Mouse (Mus musculus) midbrain, embryonic 11.5 days (tissue): ENCODE results near the gene Plekhm3. TPM values are rescaled to one million over a fixed set of nuclear protein-coding genes. Genes with fewer than 3 reads are reported as not detected.

Source experiments
- ATAC-seq: fragments of 200-750 bp; cut with Nextera tagmentation; 2 replicates; pipeline ENCODE4 v1.8.0; 2017; ENCODE audit warnings: moderate TSS enrichment, moderate library complexity; ENCODE audit not compliant: low FRiP score
- DNase-seq: peaks from one replicate; pipeline ENCODE4 v3.0.0; 2015; ENCODE audit warnings: low spot score; ENCODE audit errors: missing footprints
- H3K27ac ChIP-seq: fragments of 300-500 bp; sonication (generic); 2 replicates; pipeline ENCODE4 v1.5.1; 2014; ENCODE audit warnings: low read depth, low read length
- H3K27me3 ChIP-seq: fragments of 300-500 bp; sonication (generic); 2 replicates; pipeline ENCODE4 v1.6.1; 2014; ENCODE audit warnings: mild to moderate bottlenecking, low read length, moderate library complexity, mixed read lengths; ENCODE audit not compliant: control insufficient read depth, insufficient read depth
- H3K36me3 ChIP-seq: fragments of 300-500 bp; sonication (generic); 2 replicates; pipeline ENCODE4 v1.6.1; 2014; ENCODE audit warnings: mild to moderate bottlenecking, low read length, moderate library complexity, mixed read lengths; ENCODE audit not compliant: control insufficient read depth, insufficient read depth
- H3K4me1 ChIP-seq: fragments of 300-500 bp; sonication (generic); 2 replicates; pipeline ENCODE4 v1.6.1; 2014; ENCODE audit warnings: low read length; ENCODE audit not compliant: control insufficient read depth, insufficient read depth
- H3K4me2 ChIP-seq: fragments of 300-500 bp; sonication (generic); 2 replicates; pipeline ENCODE4 v1.6.1; 2014; ENCODE audit warnings: mild to moderate bottlenecking, moderate library complexity
- H3K4me3 ChIP-seq: fragments of 300-500 bp; sonication (generic); 2 replicates; pipeline ENCODE4 v1.5.1; 2014; ENCODE audit warnings: low read depth, low read length
- H3K9ac ChIP-seq: fragments of 300-500 bp; sonication (generic); 2 replicates; pipeline ENCODE4 v1.6.1; 2014; ENCODE audit warnings: low read length
- H3K9me3 ChIP-seq: fragments of 300-500 bp; sonication (generic); 2 replicates; pipeline ENCODE4 v1.6.1; 2016; ENCODE audit warnings: low read length; ENCODE audit not compliant: control insufficient read depth
- WGBS: fragments of 180-500 bp; shearing (Covaris S2); extraction: QIAGEN DNeasy Blood & Tissue Kit; methylation state at CpG from one replicate; pipeline ENCODE4 v1.1.7; 2014; 5-methylcytosine and 5-hydroxymethylcytosine counted together
- polyA plus RNA-seq: library from polyadenylated mRNA; unstranded; fragments of >200 nt; fragmentation: Nextera tagmentation; extraction: Ambion mirVana; gene quantifications from 2 replicates; pipeline ENCODE4 v1.2.1, GENCODE M21; 2014

The Plekhm3 gene
- polyA plus RNA-seq, 1 experiment from 2014 or later = 5.6 TPM

DNA sequence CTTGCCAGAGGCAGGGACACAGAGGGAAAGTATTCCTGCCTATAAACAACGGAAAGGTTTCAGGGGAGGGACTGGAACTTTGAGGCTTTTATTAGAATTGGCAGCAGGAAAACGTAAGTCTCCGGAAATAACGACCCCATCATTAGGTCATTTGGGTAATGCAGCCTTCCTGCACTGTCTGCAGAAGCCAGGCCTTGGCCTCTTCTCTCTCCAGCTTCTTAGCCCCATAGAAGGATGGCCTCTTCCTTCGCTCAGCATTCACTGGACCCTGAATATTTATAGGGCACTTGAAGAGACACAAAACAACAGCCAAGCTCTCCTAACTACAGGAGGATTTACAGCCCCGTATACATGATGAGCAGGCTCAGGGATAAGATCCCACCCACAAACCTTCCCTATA, 186.5 kb downstream of the Plekhm3 start:
- H3K36me3 ChIP-seq = no peaks in the 10 kb centered on the region
- H3K27me3 ChIP-seq = no peaks in the 10 kb centered on the region
- no peaks in the 10 kb centered on the region for H3K4me1 ChIP-seq
- no peak for ATAC-seq
- no peak overlapping the region for H3K4me2 ChIP-seq
- no peak overlapping the region for H3K4me3 ChIP-seq
- 62% methylated on average over 6 of the region's 6 CpGs for WGBS
- H3K27ac ChIP-seq = no peak overlapping the region
- no peak overlapping the region for H3K9ac ChIP-seq
- DNase-seq = no peak
- no peaks in the 10 kb centered on the region for H3K9me3 ChIP-seq

DNA sequence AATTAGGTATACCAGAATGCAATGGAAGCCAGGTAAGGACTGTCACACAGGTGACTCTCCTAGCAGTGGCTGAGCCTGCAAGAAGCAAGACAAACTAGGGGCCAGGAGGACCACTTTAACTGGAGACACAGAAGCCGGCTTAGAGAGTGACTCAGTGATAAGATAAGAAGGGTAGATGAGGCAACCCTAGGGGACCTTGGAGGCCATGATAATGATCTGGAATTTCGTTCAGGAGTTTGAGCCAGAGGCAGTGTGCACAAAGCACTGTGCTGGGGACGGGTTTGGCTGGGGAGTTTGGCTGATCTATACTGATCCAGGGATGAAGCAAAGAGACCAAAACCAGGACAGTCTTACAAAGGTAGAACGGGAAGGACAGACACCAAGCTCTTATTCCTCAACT, 195.0 kb downstream of the Plekhm3 start:
- Histone ChIP-seq H3K4me3 (no peak overlapping the region), H3K27me3 (no peaks in the 10 kb centered on the region), H3K9me3 (no peaks in the 10 kb centered on the region), H3K9ac (no peak overlapping the region), H3K36me3 (no peaks in the 10 kb centered on the region), H3K27ac (no peak overlapping the region), H3K4me1 (no peaks in the 10 kb centered on the region), H3K4me2 (no peak overlapping the region)
- DNase-seq = no peak
- ATAC-seq = no peak
- WGBS = 84% methylated on average over 4 of the region's 4 CpGs

DNA sequence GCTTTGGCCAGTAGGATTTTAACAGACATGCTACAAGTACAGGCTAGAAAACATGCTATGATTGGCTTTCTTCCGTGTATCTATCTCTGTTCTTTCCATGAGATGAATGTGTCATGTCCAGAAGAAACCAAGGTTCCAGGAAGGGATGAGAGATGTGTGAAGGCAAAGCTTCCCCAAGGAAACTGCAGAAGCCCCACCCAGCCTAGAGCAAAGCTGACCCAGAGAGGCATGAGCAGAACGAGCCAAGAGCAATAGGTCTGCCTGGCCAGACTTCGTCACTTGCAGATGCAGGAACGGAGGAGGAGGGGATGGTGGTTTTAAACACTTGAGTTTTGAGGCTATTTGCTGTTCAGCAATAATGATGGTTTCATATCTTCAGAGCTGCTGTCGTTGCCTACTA, 198.9 kb downstream of the Plekhm3 start:
- H3K4me2 ChIP-seq = no peak overlapping the region
- no peaks in the 10 kb centered on the region for H3K4me1 ChIP-seq
- H3K27me3 ChIP-seq = no peaks in the 10 kb centered on the region
- no peak overlapping the region for H3K4me3 ChIP-seq
- ATAC-seq = no peak
- DNase-seq = no peak
- WGBS = 89% methylated on average over 5 of the region's 5 CpGs
- H3K36me3 ChIP-seq = no peaks in the 10 kb centered on the region
- H3K9ac ChIP-seq = no peak overlapping the region
- no peak overlapping the region for H3K27ac ChIP-seq
- no peaks in the 10 kb centered on the region for H3K9me3 ChIP-seq

DNA sequence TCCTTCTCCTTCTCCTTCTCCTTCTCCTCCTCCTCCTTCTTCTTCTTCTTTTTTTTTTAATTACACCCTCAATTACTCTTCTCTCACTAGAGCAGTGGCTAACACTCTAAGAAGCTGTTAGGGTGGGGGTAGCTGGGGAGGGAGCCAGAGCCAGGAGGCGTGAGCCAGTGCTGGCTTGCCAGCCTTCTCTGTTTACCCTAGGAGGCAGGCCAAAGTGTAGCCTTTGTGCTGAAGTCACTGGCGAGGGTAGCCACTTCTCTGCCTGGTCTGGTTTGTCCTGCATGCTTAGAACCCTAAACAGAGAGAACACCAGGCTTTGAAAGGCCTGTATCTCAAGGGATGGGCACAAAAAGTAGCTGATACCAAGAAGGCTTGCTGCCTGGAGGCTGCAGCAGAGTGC, 199.4 kb downstream of the Plekhm3 start:
- no peak overlapping the region for H3K4me2 ChIP-seq
- DNase-seq (no peak), ATAC-seq (no peak)
- 28% methylated on average over 2 of the region's 2 CpGs for WGBS
- no peak overlapping the region for H3K4me3 ChIP-seq
- no peaks in the 10 kb centered on the region for H3K36me3 ChIP-seq
- no peaks in the 10 kb centered on the region for H3K27me3 ChIP-seq
- no peak overlapping the region for H3K27ac ChIP-seq
- no peak overlapping the region for H3K9ac ChIP-seq
- no peaks in the 10 kb centered on the region for H3K9me3 ChIP-seq
- no peaks in the 10 kb centered on the region for H3K4me1 ChIP-seq

DNA sequence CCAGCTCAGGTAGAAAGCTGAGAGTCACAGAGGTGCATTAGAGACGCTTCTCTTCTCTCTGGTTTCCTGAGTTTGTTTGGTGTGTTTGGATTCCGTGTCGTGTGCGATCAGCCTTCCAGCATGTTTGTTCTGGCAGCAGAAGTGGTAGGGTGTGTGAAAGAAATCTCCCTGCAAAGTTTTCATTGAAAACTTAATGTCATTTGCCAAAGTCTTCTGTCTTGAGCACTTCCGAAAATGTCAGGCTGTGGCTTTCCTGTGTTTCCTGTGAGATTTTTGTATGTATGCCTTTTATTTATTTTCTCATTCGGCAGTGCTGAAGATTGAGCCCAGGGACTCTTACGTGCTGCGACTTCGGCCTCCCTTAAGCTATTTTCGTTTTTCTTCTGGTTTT, 200.0 kb downstream of the Plekhm3 start:
- Histone ChIP-seq H3K4me3 (no peak overlapping the region), H3K4me1 (no peaks in the 10 kb centered on the region), H3K27ac (no peak overlapping the region), H3K27me3 (no peaks in the 10 kb centered on the region), H3K9me3 (no peaks in the 10 kb centered on the region), H3K4me2 (no peak overlapping the region), H3K36me3 (no peaks in the 10 kb centered on the region), H3K9ac (no peak overlapping the region)
- WGBS = 79% methylated on average over 10 of the region's 10 CpGs
- DNase-seq (no peak), ATAC-seq (no peak)

DNA sequence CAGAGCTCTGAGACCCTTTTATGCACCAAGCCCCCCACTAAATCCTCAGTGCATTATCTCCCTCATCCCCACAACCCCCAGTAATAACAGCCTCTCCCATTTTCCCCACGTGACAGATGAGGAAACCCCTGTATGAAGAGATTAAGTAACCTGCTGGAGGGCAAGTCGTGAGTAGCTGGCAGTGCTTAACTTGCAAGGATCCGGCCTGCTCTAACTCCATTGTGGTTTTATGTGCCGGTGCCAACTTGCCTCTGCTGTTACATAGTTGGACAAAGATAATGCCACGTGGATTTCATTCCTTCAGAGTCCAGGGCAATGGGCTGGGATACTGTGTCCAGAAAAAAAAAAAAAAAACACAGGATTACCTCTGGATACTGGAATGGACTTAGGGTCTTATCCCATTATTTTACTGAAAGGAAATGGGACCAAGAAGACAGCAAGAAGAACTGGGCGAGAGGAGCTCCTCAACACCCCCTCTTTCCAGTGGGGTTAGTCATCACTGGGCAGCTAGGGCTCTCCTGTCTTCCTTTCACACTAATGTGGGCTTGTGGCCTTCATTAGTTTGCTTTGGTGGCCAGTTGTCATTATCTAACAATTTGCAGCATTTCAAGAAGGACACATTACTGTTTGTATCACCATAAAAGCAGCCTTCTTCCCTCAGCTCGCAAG, 200.5 kb downstream of the Plekhm3 start:
- H3K4me2 ChIP-seq = no peak overlapping the region
- no peak overlapping the region for H3K9ac ChIP-seq
- ATAC-seq (no peak), DNase-seq (no peak)
- no peaks in the 10 kb centered on the region for H3K27me3 ChIP-seq
- WGBS = 69% methylated on average over 7 of the region's 7 CpGs
- no peak overlapping the region for H3K27ac ChIP-seq
- no peaks in the 10 kb centered on the region for H3K9me3 ChIP-seq
- H3K36me3 ChIP-seq = no peaks in the 10 kb centered on the region
- H3K4me1 ChIP-seq = no peaks in the 10 kb centered on the region
- H3K4me3 ChIP-seq = no peak overlapping the region

DNA sequence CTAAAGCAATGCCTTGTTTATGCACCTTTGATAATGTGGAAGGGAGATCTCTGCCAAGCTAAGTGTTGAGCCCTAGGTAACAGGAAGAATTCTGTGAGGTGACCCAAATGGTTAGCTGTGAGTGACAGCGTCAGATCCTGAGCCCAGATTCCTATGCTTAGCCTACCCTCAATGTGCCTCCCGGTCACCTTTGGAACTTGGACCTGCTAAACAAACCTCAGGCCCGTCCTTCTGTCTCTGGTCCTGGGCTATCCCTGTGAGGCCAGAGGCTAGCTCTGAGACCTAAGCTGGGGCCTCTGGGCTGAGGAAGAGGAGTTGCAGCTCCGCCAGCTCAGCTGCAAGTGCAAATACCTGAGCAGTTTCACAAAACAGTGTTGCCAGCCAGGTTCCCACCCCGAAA, 202.0 kb downstream of the Plekhm3 start:
- no peak for DNase-seq
- H3K4me2 ChIP-seq = no peak overlapping the region
- H3K9me3 ChIP-seq = no peaks in the 10 kb centered on the region
- H3K27ac ChIP-seq = no peak overlapping the region
- H3K9ac ChIP-seq = no peak overlapping the region
- H3K4me3 ChIP-seq = no peak overlapping the region
- 87% methylated on average over 5 of the region's 5 CpGs for WGBS
- no peaks in the 10 kb centered on the region for H3K4me1 ChIP-seq
- no peaks in the 10 kb centered on the region for H3K36me3 ChIP-seq
- no peaks in the 10 kb centered on the region for H3K27me3 ChIP-seq
- ATAC-seq = no peak

DNA sequence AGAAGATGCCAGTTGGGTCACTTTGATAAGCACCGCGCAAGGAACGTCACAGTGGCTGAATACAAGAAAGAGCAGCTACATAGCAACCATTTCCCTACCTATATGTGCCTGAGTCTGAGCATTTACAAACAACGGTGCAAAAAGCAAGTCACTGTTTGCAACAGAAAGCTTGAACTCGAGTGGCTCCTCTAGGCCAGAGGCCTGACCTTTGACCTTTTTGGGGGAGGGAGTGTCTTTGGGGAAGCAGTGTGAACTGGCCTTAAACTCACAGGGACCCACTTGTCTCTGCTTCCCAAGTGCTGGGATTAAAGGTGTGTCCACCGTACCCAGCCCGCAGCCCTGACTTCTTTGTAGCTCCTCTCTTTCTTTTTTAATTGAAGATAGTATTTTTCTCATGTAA, 203.0 kb downstream of the Plekhm3 start:
- no peak for ATAC-seq
- WGBS = 75% methylated on average over 7 of the region's 7 CpGs

DNA sequence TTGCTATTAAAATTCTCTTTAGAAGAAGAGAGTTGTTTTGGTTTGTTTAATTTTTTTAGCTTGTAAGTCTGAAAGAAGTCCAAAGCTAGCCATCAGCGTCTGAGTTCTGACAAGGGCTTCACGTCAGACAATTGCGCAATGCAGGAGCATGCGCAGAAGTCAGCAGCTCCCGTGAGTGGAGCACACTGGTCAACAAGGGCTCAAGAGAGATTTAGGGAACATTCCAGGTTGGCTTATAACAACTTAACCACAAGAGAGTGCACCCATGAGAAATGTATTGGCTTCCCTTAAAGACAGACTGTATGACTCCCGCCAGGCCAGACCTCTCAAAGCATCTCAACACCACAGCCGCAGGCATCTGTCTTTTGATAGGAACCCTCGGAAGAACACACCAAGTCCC, 203.5 kb downstream of the Plekhm3 start:
- no peak overlapping the region for H3K9ac ChIP-seq
- DNase-seq (no peak), ATAC-seq (no peak)
- H3K4me1 ChIP-seq = no peaks in the 10 kb centered on the region
- H3K27me3 ChIP-seq = no peaks in the 10 kb centered on the region
- no peak overlapping the region for H3K27ac ChIP-seq
- no peaks in the 10 kb centered on the region for H3K9me3 ChIP-seq
- H3K4me3 ChIP-seq = no peak overlapping the region
- H3K4me2 ChIP-seq = no peak overlapping the region
- 90% methylated on average over 8 of the region's 8 CpGs for WGBS
- no peaks in the 10 kb centered on the region for H3K36me3 ChIP-seq

More for the DNA sequence above, 203.0 kb downstream of the Plekhm3 start:
- no peak overlapping the region for H3K4me2 ChIP-seq
- H3K4me1 ChIP-seq = no peaks in the 10 kb centered on the region
- H3K9me3 ChIP-seq = no peaks in the 10 kb centered on the region
- DNase-seq = no peak
- no peak overlapping the region for H3K9ac ChIP-seq
- H3K36me3 ChIP-seq = no peaks in the 10 kb centered on the region
- no peaks in the 10 kb centered on the region for H3K27me3 ChIP-seq
- H3K27ac ChIP-seq = no peak overlapping the region
- H3K4me3 ChIP-seq = no peak overlapping the region

DNA sequence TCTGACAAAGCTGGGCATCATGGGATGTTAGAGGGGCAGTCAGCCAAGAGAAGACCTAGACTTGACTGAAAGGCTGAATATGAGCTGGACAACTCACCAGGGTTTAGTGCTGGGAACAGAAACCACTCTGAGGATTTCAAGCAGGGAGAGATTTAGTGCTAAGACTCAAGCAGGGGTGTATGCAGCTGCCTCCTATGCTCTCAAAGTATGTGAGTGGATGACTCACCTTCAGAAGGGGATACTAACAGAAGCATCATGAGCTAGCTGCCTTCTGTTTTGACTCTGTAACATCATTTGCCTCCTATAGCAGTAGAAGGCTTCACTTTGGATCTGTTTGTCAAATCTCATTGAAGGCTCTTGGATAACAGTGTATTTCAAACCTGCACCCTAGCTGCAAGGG, 212.0 kb downstream of the Plekhm3 start:
- H3K4me1 ChIP-seq = no peaks in the 10 kb centered on the region
- no peak overlapping the region for H3K27ac ChIP-seq
- H3K36me3 ChIP-seq = no peaks in the 10 kb centered on the region
- H3K27me3 ChIP-seq = no peaks in the 10 kb centered on the region
- no peak overlapping the region for H3K4me3 ChIP-seq
- no peak overlapping the region for H3K9ac ChIP-seq
- no peak overlapping the region for H3K4me2 ChIP-seq
- H3K9me3 ChIP-seq = no peaks in the 10 kb centered on the region
- ATAC-seq (no peak), DNase-seq (no peak)
